Mouse (Mus musculus): ENCODE results near the gene Hist1h4f. TPM values are rescaled to one million over a fixed set of nuclear protein-coding genes. Genes with fewer than 3 reads are reported as not detected.
A peak's percentile ranks its signal among the peaks of the same experiment; 100 is the strongest.
"Not testable (repeated sequence)": the region's sequence is repeated elsewhere in the genome, so short reads cannot be mapped to it uniquely, and the experiment has no call there.

Gene Hist1h4f
- polyA plus RNA-seq, 1 experiment from 2014 or later = not detected

- peak within 1 kb of the TSS; percentile 70 for H3K4me2 ChIP-seq (ENCODE audit: low read length)
- H3K27me3 ChIP-seq (ENCODE audit: control insufficient read depth, insufficient read depth, low read length) = no peaks in the 10 kb centered on the region
- H3K9ac ChIP-seq (ENCODE audit: low read length) = peak within 1 kb of the TSS; percentile 79
- H3K27ac ChIP-seq (replicated peaks in 1 of 2; ENCODE audit: control insufficient read depth in 1 of 2, insufficient read depth in 1 of 2, low read depth in 2 of 2, low read length in 2 of 2) = peak within 1 kb of the TSS; percentile 81
- ATAC-seq (ENCODE audit: insufficient number of reproducible peaks, insufficient read depth, low FRiP score, low read depth) = peak; percentile 58
- H3K4me3 ChIP-seq (ENCODE audit: control insufficient read depth in 1 of 2, insufficient read depth in 1 of 2, low read depth in 1 of 2, low read length in 2 of 2) = peak within 1 kb of the TSS; percentile 37 to 44
- no peaks in the 10 kb centered on the region for H3K36me3 ChIP-seq (ENCODE audit: control insufficient read depth, insufficient read depth, low read length)
- H3K9me3 ChIP-seq (ENCODE audit: control insufficient read depth, low read length) = no peaks in the 10 kb centered on the region
- 2% methylated on average over 18 of the region's 18 CpGs for WGBS
- peaks cover 3 to 19% of the 10 kb centered on the region in 2 experiments for H3K4me1 ChIP-seq (ENCODE audit: control insufficient read depth in 2 of 2, insufficient read depth in 2 of 2, low read length in 2 of 2)
Measured at GRCm38 (mm10) chr13:23575271-23575851, 23.9 kb upstream of the Hist1h4f start, which contains the start of gene Hist1h3d. Gene Hist1h3d (plus strand): TSS chr13:23575763.

- H3K4me1 ChIP-seq (ENCODE audit: control insufficient read depth in 2 of 2, insufficient read depth in 2 of 2, low read length in 2 of 2) = peaks cover 3 to 23% of the 10 kb centered on the region in 2 experiments
- H3K4me3 ChIP-seq (ENCODE audit: control insufficient read depth in 1 of 2, insufficient read depth in 1 of 2, low read depth in 1 of 2, low read length in 2 of 2) = peak overlapping the region; percentile 30 to 44
- H3K9me3 ChIP-seq (ENCODE audit: control insufficient read depth, low read length); H3K27me3 ChIP-seq (ENCODE audit: control insufficient read depth, insufficient read depth, low read length); H3K36me3 ChIP-seq (ENCODE audit: control insufficient read depth, insufficient read depth, low read length); ATAC-seq (ENCODE audit: insufficient number of reproducible peaks, insufficient read depth, low FRiP score, low read depth): not testable (repeated sequence)
- H3K4me2 ChIP-seq (ENCODE audit: low read length) = peak overlapping the region; percentile 70
- H3K9ac ChIP-seq (ENCODE audit: low read length) = peak overlapping the region; percentile 69
- 5% methylated on average over 5 of the region's 39 CpGs for WGBS
- peak overlapping the region; percentile 81 to 82 for H3K27ac ChIP-seq (replicated peaks in 1 of 2; ENCODE audit: control insufficient read depth in 1 of 2, insufficient read depth in 1 of 2, low read depth in 2 of 2, low read length in 2 of 2)
Measured at GRCm38 (mm10) chr13:23574546-23575170, 23.2 kb upstream of the Hist1h4f start.

- Histone ChIP-seq H3K9ac (ENCODE audit: low read length) (peak within 1 kb of the TSS; percentile 80), H3K27ac (replicated peaks in 1 of 2; ENCODE audit: control insufficient read depth in 1 of 2, insufficient read depth in 1 of 2, low read depth in 2 of 2, low read length in 2 of 2) (peak within 1 kb of the TSS; percentile 82 to 95), H3K4me3 (ENCODE audit: control insufficient read depth in 1 of 2, insufficient read depth in 1 of 2, low read depth in 1 of 2, low read length in 2 of 2) (peak within 1 kb of the TSS; percentile 44 to 47), H3K4me1 (ENCODE audit: control insufficient read depth in 2 of 2, insufficient read depth in 2 of 2, low read length in 2 of 2) (peaks cover 3 to 23% of the 10 kb centered on the region in 2 experiments), H3K4me2 (ENCODE audit: low read length) (peak within 1 kb of the TSS; percentile 70)
- H3K36me3 ChIP-seq (ENCODE audit: control insufficient read depth, insufficient read depth, low read length); H3K27me3 ChIP-seq (ENCODE audit: control insufficient read depth, insufficient read depth, low read length); H3K9me3 ChIP-seq (ENCODE audit: control insufficient read depth, low read length): not testable (repeated sequence)
- under 1% methylated on average over 35 of the region's 42 CpGs for WGBS
- peak; percentile 87 for ATAC-seq (ENCODE audit: insufficient number of reproducible peaks, insufficient read depth, low FRiP score, low read depth)
Measured at GRCm38 (mm10) chr13:23573898-23574524, 22.6 kb upstream of the Hist1h4f start, which contains the start of the genes Hist1h2bf and Hist1h2ad. Gene Hist1h2bf (minus strand): TSS chr13:23574196. Gene Hist1h2ad (plus strand): TSS chr13:23574381.

- 25% methylated on average over 18 of the region's 20 CpGs for WGBS
- peak overlapping the region; percentile 95 to 96 for H3K27ac ChIP-seq (replicated peaks in 1 of 2; ENCODE audit: control insufficient read depth in 1 of 2, insufficient read depth in 1 of 2, low read depth in 2 of 2, low read length in 2 of 2)
- not testable (repeated sequence) for ATAC-seq (ENCODE audit: insufficient number of reproducible peaks, insufficient read depth, low FRiP score, low read depth)
Measured at GRCm38 (mm10) chr13:23573034-23573897, 21.8 kb upstream of the Hist1h4f start.

GRCm38 (mm10) chr13:23572218-23573033 is 21.0 kb upstream of the Hist1h4f start:
- no peaks in the 10 kb centered on the region for H3K27me3 ChIP-seq (ENCODE audit: control insufficient read depth, insufficient read depth, low read length)
- 46% methylated on average over 2 of the region's 2 CpGs for WGBS
- peak overlapping the region in 1 of 2 experiments; percentile 44; a peak in 2 of 4 replicates for H3K4me3 ChIP-seq (ENCODE audit: control insufficient read depth in 1 of 2, insufficient read depth in 1 of 2, low read depth in 1 of 2, low read length in 2 of 2)
- ATAC-seq (ENCODE audit: insufficient number of reproducible peaks, insufficient read depth, low FRiP score, low read depth) = no peak
- H3K4me2 ChIP-seq (ENCODE audit: low read length) = peak overlapping the region; percentile 70
- H3K4me1 ChIP-seq (ENCODE audit: control insufficient read depth in 2 of 2, insufficient read depth in 2 of 2, low read length in 2 of 2) = peaks cover 3 to 23% of the 10 kb centered on the region in 2 experiments
- H3K9me3 ChIP-seq (ENCODE audit: control insufficient read depth, low read length) = no peaks in the 10 kb centered on the region
- H3K9ac ChIP-seq (ENCODE audit: low read length) = peak overlapping the region; percentile 80
- no peaks in the 10 kb centered on the region for H3K36me3 ChIP-seq (ENCODE audit: control insufficient read depth, insufficient read depth, low read length)
- H3K27ac ChIP-seq (replicated peaks in 1 of 2; ENCODE audit: control insufficient read depth in 1 of 2, insufficient read depth in 1 of 2, low read depth in 2 of 2, low read length in 2 of 2) = peak overlapping the region in 1 of 2 experiments; percentile 96; a peak in 2 of 4 replicates

More at GRCm38 (mm10) chr13:23573034-23573897, 21.8 kb upstream of the Hist1h4f start:
- Histone ChIP-seq H3K4me3 (ENCODE audit: control insufficient read depth in 1 of 2, insufficient read depth in 1 of 2, low read depth in 1 of 2, low read length in 2 of 2) (peak overlapping the region; percentile 44 to 47), H3K4me1 (ENCODE audit: control insufficient read depth in 2 of 2, insufficient read depth in 2 of 2, low read length in 2 of 2) (peaks cover 3 to 23% of the 10 kb centered on the region in 2 experiments), H3K9ac (ENCODE audit: low read length) (peak overlapping the region; percentile 80), H3K4me2 (ENCODE audit: low read length) (peak overlapping the region; percentile 70)
- not testable (repeated sequence) for H3K27me3 ChIP-seq (ENCODE audit: control insufficient read depth, insufficient read depth, low read length); H3K9me3 ChIP-seq (ENCODE audit: control insufficient read depth, low read length); H3K36me3 ChIP-seq (ENCODE audit: control insufficient read depth, insufficient read depth, low read length)

GRCm38 (mm10) chr13:23571504-23572217 is 20.2 kb upstream of the Hist1h4f start:
- not testable (repeated sequence) for H3K36me3 ChIP-seq (ENCODE audit: control insufficient read depth, insufficient read depth, low read length); ATAC-seq (ENCODE audit: insufficient number of reproducible peaks, insufficient read depth, low FRiP score, low read depth); H3K27me3 ChIP-seq (ENCODE audit: control insufficient read depth, insufficient read depth, low read length); H3K9me3 ChIP-seq (ENCODE audit: control insufficient read depth, low read length)
- H3K27ac ChIP-seq (replicated peaks in 1 of 2; ENCODE audit: control insufficient read depth in 1 of 2, insufficient read depth in 1 of 2, low read depth in 2 of 2, low read length in 2 of 2) = peak overlapping the region; percentile 92 to 96
- peak overlapping the region; percentile 70 for H3K4me2 ChIP-seq (ENCODE audit: low read length)
- peak overlapping the region; percentile 44 to 57 for H3K4me3 ChIP-seq (ENCODE audit: control insufficient read depth in 1 of 2, insufficient read depth in 1 of 2, low read depth in 1 of 2, low read length in 2 of 2)
- peaks cover 3 to 20% of the 10 kb centered on the region in 2 experiments for H3K4me1 ChIP-seq (ENCODE audit: control insufficient read depth in 2 of 2, insufficient read depth in 2 of 2, low read length in 2 of 2)
- WGBS = 2% methylated on average over 10 of the region's 34 CpGs
- peak overlapping the region; percentile 80 for H3K9ac ChIP-seq (ENCODE audit: low read length)
